Mouse (Mus musculus): ENCODE measurements around the gene Mapk11.

GRCm38 (mm10) chr15:89097450-89097849 is 52.0 kb downstream of the Mapk11 start:
- TF ChIP-seq GATA1 (IDR thresholded peaks at IDR 0.05; ENCODE audit: borderline replicate concordance, low read length) (no peak), FLI1 (IDR thresholded peaks at IDR 0.05; ENCODE audit: low read length) (no peak)

Data from megakaryocyte, embryonic 14.5 days (primary cell).